Mouse (Mus musculus) lung, postnatal 4 days (tissue): ENCODE data around the gene Ift43.

Experiments
- DNase-seq, 2 experiments: peaks; one replicate each; pipeline ENCODE4 v3.0.0; 2021

Gene Ift43

DNA sequence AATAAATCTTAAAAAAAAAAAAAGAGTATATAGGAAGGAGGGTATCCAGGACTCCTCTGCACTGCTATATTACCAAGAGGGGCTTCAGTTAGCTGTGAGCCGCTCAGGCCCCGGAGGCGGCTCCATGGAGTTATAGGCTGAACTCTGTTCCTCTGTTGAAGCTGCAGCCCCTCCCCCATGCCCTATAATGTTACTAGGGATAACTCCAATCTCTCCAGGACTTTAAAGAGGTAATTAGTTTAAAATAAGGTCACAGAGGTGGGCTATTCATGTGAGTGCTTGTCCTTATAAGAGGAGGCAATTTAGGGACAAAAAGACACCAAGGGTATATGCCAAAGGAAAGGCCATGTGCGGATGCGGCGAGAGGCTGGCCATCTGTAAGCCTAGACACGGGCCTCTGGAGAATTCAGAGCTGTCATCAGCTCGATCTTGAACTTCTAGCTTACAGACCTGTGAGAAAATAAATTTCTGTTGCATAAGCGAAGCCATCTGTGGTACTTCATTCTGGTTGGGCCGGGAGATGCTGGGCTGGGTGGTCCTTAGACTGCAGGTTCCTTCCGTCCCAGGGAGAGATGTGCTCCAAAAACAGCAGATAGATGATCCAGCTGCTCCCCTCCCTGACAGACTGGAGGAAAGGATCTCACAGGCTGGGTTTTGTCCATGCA is 94.5 kb downstream of the Ift43 start:
- DNase-seq: no peak

DNA sequence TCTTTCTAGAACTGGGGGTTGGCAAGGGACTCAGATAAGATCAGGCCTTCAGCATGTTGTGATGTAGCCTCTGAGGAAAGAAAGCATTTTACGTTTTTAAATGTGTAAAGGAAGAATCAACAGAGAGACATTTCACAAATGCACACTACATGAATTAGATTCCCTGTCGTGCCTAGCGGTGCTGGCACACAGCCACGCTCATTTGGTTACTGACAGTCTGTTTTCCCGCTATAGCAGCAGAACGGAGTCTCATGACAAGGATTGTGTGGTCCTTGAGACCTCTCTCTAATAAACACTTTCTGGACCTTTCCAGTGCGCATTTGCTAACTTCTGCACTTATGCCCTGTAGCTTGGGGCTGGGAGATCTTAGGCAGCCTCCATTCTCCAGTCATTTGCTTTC is 96.9 kb downstream of the Ift43 start:
- no peak for DNase-seq

DNA sequence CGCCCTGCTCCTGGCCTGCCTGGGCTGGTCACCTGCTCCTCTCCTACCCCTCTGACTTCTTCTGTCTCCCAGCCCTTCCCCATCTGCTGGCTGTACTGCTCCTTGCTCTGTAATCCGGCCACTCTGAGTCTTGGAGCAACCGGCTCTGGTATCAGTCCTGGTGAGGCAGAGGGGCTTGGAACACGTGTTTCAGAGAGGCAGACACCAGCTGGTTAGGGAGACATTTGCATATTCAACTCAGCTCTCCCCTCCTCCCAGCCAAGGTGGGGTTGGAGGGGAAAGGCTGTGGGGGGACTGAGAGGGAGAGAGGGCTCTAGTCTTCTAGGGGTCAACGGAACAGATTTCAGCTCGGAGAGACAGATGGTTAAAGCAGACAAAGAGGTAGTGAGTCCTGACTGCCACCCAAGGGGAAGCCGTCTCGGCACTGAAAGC is 99.0 kb downstream of the Ift43 start:
- no peak for DNase-seq

DNA sequence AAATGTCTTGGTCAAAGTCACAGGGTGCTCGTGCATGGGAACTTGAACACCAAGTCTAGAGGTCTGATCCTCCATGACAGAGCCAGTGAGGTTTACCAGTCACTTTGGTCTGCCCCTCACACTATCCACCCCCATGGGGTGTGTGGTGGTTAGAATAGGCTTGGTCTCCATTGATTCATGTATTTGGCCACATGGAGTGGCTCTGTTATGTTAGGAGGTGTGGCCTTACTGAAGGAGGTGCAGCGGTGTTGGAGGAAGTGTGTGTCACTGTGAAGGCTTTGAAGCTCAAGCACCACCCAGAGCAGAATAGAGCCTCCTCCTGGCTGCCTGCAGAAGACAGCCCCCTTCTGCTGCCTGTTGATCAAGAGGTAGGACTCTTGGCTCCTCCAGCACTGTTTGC is 99.5 kb downstream of the Ift43 start:
- no peak for DNase-seq

DNA sequence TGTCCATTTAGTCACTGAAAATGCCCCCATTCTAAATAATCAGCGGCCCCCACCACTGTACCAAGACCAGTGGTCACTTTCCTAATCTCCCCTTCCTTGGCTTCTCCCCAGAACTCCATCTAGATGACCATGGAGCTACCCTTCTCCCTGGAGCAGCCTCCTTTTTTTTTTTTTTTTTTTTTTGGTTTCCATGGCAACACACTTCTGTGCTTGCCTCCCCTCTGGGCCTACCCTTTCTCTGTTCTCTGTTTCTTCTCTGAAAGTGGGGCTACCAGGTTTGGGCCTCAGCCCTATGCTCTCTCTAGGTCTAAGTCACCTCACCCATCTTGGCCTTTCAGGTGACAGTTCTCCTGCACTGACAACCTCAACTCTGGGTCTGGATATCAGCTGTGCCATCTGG is 100.1 kb downstream of the Ift43 start:
- DNase-seq: no peak

DNA sequence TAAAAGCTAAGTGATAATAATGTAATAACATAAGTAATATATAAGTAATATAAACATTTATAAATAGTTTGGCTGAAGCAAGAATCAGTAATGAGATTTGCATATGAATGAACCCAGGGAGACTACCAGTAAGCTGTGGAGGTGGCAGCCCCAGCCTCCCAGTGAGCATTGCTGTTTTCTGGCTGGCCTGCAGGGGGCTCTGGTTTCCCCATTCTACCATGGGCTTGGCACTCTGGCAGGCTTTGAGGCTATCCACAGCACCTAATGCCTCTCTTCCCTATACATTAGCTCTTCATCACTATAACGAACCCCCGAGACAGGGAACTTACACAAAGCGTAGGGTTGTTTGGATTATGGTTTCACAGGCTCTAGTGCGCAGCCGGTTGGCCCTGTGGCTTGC is 105.8 kb downstream of the Ift43 start:
- DNase-seq: peak in 1 of 2 experiments; percentile 15

DNA sequence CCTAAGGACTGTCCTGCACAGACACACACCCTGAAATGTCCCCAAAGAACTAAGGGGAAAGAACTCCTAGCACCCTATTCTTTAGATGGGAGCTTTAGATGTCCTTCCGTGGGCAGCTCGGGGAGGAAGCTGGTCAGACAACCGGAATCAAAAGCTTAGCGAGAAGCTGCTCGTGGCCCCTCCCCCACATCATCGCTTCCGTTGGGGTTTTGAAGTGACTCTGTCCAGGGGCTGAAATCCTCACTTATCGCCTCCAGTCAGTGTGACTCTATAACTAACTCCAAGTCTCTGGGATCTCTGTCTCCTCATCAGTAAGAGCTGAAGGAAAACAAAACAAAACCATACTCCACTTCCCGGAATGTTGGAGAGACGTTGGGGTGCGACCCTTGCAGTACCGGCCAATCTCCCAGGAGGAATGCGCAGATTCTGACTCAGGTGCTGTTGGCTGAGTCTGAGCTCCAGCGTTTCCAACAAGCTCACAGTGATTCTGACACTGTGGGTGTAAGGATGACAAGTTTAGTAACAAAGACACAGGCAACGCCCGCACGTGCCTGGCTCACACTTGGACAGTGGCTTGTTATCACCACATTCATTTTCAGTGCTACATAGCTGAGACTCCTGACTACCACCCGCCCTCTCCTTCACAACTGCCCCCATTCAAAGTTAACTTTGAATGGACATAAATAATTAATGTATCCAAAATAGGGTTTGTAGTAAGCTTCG is 107.4 kb downstream of the Ift43 start:
- peak in 1 of 2 experiments; percentile 31 for DNase-seq

DNA sequence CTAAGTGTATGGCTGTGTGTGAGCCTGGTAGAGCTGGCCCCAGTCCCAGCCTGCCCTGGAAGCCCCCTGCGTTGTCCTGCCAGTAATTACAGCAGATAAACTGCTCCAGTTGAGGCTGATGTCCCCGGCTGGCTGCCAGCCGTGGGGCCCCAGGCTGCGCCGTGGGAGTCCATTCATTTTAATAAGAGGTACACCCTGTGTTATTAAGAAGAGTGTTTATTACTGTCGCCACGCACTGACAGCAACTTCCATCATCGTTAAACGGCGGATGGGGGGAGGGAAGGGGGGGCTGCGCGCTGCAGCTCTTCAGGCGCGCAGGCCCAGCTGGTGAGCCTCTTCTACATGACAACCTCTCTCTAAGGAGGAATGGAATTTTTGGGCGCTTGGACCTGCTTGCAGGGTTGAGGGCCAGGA is 109.7 kb downstream of the Ift43 start:
- DNase-seq: no peak

DNA sequence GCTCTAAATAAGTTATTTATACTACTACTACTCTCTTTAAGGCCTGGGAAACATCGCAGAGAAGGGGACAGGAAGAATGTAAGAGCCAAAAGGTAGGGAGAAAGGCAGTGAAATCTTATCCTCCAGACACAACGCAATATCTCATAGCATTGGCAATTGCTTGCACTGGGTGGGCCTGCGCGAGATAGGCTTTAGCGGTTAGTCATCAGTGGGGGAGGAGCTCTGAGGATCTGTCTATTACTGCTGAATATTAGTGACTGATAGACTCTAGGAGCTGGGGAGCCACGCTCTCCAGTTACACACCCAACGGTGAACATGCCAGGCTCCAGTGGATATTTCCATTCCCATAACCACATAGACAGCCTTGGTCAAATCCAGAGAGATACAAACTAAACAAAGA is 114.6 kb downstream of the Ift43 start:
- DNase-seq: no peak

DNA sequence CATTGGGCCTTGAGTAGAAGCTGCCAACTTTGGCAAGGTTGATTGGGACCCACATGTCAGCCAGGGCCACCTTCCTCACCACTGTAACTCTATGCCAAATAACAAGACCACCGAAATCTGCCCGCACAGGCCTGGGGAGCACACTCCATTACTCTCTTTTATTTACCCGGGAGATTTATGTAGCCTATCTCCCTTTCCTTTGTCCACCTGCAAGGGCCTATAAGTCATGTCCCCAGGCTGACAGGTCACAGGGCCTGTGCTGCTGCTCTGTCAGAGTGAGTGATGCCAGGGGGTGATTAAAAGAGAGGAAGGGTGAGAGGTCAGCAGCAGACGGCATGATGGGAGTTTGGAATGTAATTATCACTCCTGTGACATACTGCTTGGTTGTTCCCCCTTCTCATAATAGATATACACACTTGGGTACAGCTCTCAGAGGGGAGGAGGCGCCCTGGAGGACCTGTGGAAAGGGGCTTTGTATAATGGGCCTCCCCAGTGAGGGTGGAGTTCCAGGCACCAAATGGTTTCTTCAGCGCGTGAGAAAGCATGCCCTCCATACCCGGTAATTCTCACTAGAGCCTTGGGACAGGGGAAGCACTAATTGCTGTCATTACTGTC is 121.2 kb downstream of the Ift43 start:
- DNase-seq: no peak

DNA sequence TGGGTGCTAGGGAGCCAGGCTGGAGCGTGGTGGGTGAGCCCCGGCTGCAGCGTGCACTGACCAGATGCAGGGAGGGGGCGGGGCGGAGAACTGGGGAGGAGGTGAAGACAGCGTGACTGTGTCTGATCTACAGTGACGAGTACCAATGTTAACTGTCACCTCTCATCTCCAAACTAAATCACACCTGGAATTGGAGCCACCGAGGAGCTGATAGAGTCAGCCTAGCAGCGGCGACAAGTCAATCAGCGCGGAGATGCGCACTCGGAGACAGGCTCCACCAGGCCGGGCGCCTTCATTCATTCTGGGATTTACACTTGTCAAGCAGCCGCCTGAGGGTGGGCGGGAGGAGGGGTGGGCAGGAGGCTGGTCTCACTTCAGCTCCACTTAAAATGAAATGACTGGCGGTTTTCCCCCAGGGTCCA is 128.8 kb downstream of the Ift43 start:
- no peak for DNase-seq
